In the genomic region with DNA sequence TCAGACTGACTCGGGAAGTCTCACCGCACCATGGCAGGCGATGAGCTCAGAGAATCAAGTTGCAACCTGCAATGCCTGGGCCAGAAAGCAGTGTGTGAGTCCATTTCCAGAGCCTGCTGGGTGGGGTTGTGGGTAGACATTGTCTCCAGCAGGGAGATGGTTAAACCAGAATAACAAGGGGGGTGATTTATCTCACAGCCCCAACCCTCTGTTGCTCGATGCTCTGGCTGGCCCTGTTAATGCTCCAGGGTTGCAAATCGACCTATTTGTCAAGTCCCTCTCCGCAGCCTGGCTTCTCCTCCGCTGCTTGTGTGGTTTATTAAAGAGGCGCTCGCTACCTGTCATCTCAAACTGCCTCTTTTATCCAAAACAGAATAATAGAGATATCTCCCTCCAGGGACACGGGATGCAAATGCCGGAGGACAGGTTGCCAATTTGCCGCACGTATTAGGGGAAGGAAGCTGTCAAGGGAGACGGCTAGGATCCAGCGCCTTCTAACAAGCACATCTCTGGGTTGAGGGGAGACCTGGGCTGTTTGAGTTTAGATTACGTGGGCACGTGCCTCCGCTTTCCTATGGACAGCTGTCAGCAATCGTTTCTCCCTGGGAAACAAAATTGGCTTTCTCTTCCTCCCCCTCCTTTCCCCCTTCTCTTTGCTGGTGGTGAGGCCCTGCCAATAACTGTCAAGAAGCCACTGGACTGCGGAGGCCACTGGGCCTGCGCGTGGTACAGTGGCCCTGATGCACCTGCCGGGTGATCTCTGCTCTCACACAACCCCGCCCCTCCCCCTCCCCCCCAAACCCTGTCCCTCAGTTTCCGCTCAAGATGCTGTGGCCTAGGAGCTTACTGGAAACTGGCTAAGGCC, we compare ENCODE assay signal across 25 mouse cellular contexts. TPM values are rescaled to one million over a fixed set of nuclear protein-coding genes. Genes with fewer than 3 reads are reported as not detected.
DNase-seq lines count a peak whose midpoint lies in the region; ATAC-seq and TF ChIP-seq lines count a peak whose summit lies in the region.
"Had no signal": no experiment of that assay in that cellular context is flagged by ENCODE, and none has a peak within 500 bp of the region (broad histone marks: within the 10 kb centered on the region; RNA-seq: fewer than 3 reads in every experiment).

No protein-coding gene starts in this region.

- peak; percentile 43; the same call in 1 of the 2 replicates for ATAC-seq in hindbrain, embryonic 11.5 days (ENCODE audit: low FRiP score)
- ATAC-seq in hindbrain, postnatal 0 days, result peak; percentile 36; the same call in 1 of the 2 replicates
- peak; percentile 54; the same call in 1 of the 2 replicates for ATAC-seq in midbrain, postnatal 0 days (ENCODE audit: low FRiP score)
- ATAC-seq in intestine, postnatal 0 days, result no peak
- no peak for ATAC-seq in intestine, embryonic 16.5 days
- ATAC-seq: forebrain, embryonic 14.5 days; intestine, embryonic 15.5 days had no signal

- no peak for TF ChIP-seq CTCF in hindbrain, postnatal 0 days (IDR thresholded peaks at IDR 0.05; ENCODE audit: low read depth)
- no peak for TF ChIP-seq CTCF in midbrain, postnatal 0 days (IDR thresholded peaks at IDR 0.05)
- no peak for TF ChIP-seq CTCF in intestine, postnatal 0 days (IDR thresholded peaks at IDR 0.05; ENCODE audit: low read depth)

- no peaks in the 10 kb centered on the region for H3K4me1 ChIP-seq in hindbrain, embryonic 11.5 days (replicated peaks; ENCODE audit: control insufficient read depth, insufficient read depth, low read length)
- H3K4me1 ChIP-seq in hindbrain, embryonic 10.5 days (replicated peaks), result peaks cover 15% of the 10 kb centered on the region
- no peaks in the 10 kb centered on the region for H3K4me1 ChIP-seq in hindbrain, postnatal 0 days (ENCODE audit: insufficient read depth, low read length)
- H3K4me1 ChIP-seq in midbrain, postnatal 0 days (ENCODE audit: insufficient read depth, low read length), result no peaks in the 10 kb centered on the region
- no peaks in the 10 kb centered on the region; the same call in 1 of the 2 replicates for H3K4me1 ChIP-seq in intestine, postnatal 0 days (replicated peaks; ENCODE audit: control insufficient read depth, insufficient read depth, low read length)
- peaks cover 9% of the 10 kb centered on the region for H3K4me1 ChIP-seq in limb, embryonic 10.5 days
- no peaks in the 10 kb centered on the region for H3K4me1 ChIP-seq in intestine, embryonic 16.5 days (ENCODE audit: control insufficient read depth, insufficient read depth, low read length)

- no peaks in the 10 kb centered on the region for H3K36me3 ChIP-seq in hindbrain, embryonic 11.5 days (ENCODE audit: control insufficient read depth, insufficient read depth, low read length)
- no peaks in the 10 kb centered on the region for H3K36me3 ChIP-seq in hindbrain, embryonic 10.5 days
- H3K36me3 ChIP-seq in hindbrain, postnatal 0 days (ENCODE audit: insufficient read depth, low read length), result no peaks in the 10 kb centered on the region
- no peaks in the 10 kb centered on the region for H3K36me3 ChIP-seq in midbrain, postnatal 0 days (ENCODE audit: insufficient read depth, low read length)
- no peaks in the 10 kb centered on the region for H3K36me3 ChIP-seq in intestine, postnatal 0 days (ENCODE audit: control insufficient read depth, insufficient read depth)
- H3K36me3 ChIP-seq in limb, embryonic 10.5 days, result no peaks in the 10 kb centered on the region
- no peaks in the 10 kb centered on the region for H3K36me3 ChIP-seq in intestine, embryonic 16.5 days (ENCODE audit: control insufficient read depth, insufficient read depth, low read length)
- H3K36me3 ChIP-seq: heart, embryonic 15.5 days; intestine, embryonic 15.5 days; kidney, embryonic 15.5 days; limb, embryonic 15.5 days had no signal

- no peaks in the 10 kb centered on the region for H3K9me3 ChIP-seq in hindbrain, embryonic 11.5 days (ENCODE audit: control insufficient read depth, low read length)
- H3K9me3 ChIP-seq in hindbrain, embryonic 10.5 days, result no peaks in the 10 kb centered on the region
- no peaks in the 10 kb centered on the region for H3K9me3 ChIP-seq in hindbrain, postnatal 0 days (ENCODE audit: low read length)
- H3K9me3 ChIP-seq in midbrain, postnatal 0 days (ENCODE audit: low read length), result no peaks in the 10 kb centered on the region
- H3K9me3 ChIP-seq in intestine, postnatal 0 days (ENCODE audit: control insufficient read depth), result no peaks in the 10 kb centered on the region
- H3K9me3 ChIP-seq in limb, embryonic 10.5 days (replicated peaks), result no peaks in the 10 kb centered on the region
- H3K9me3 ChIP-seq in intestine, embryonic 16.5 days (ENCODE audit: control insufficient read depth, low read length), result no peaks in the 10 kb centered on the region
- H3K9me3 ChIP-seq: heart, embryonic 15.5 days; intestine, embryonic 15.5 days; kidney, embryonic 15.5 days; limb, embryonic 15.5 days had no signal

- H3K4me3 ChIP-seq in hindbrain, embryonic 11.5 days (ENCODE audit: low read depth, low read length), result no peak overlapping the region
- no peak overlapping the region for H3K4me3 ChIP-seq in hindbrain, embryonic 10.5 days
- H3K4me3 ChIP-seq in hindbrain, postnatal 0 days (ENCODE audit: low read length), result no peak overlapping the region
- H3K4me3 ChIP-seq in midbrain, postnatal 0 days (ENCODE audit: low read depth, low read length), result no peak overlapping the region
- H3K4me3 ChIP-seq in intestine, postnatal 0 days (ENCODE audit: low read depth, low read length), result no peak overlapping the region
- H3K4me3 ChIP-seq in limb, embryonic 10.5 days, result no peak overlapping the region
- no peak overlapping the region for H3K4me3 ChIP-seq in intestine, embryonic 16.5 days (ENCODE audit: low read length)
- H3K4me3 ChIP-seq: heart, embryonic 15.5 days; intestine, embryonic 15.5 days; kidney, embryonic 15.5 days; limb, embryonic 15.5 days; megakaryocyte, embryonic 14.5 days; myocyte had no signal

- 63% methylated on average over 25 of the region's 25 CpGs for WGBS in hindbrain, embryonic 11.5 days
- 69% methylated on average over 25 of the region's 25 CpGs for WGBS in hindbrain, embryonic 10.5 days
- 38% methylated on average over 25 of the region's 25 CpGs for WGBS in hindbrain, postnatal 0 days
- 36% methylated on average over 25 of the region's 25 CpGs for WGBS in midbrain, postnatal 0 days
- 77% methylated on average over 25 of the region's 25 CpGs for WGBS in intestine, postnatal 0 days
- 76% methylated on average over 25 of the region's 25 CpGs for WGBS in limb, embryonic 10.5 days
- 69% methylated on average over 25 of the region's 25 CpGs for WGBS in intestine, embryonic 16.5 days

- H3K4me2 ChIP-seq in hindbrain, embryonic 11.5 days (replicated peaks; ENCODE audit: low read depth, low read length), result no peak overlapping the region
- no peak overlapping the region for H3K4me2 ChIP-seq in hindbrain, postnatal 0 days (ENCODE audit: low read depth, low read length)
- H3K4me2 ChIP-seq in midbrain, postnatal 0 days (ENCODE audit: low read depth, low read length, poor library complexity, severe bottlenecking), result no peak overlapping the region
- H3K4me2 ChIP-seq in intestine, postnatal 0 days (replicated peaks; ENCODE audit: low read depth), result no peak overlapping the region
- no peak overlapping the region for H3K4me2 ChIP-seq in intestine, embryonic 16.5 days (ENCODE audit: low read depth, low read length)
- H3K4me2 ChIP-seq: heart, embryonic 15.5 days; intestine, embryonic 15.5 days; kidney, embryonic 15.5 days; limb, embryonic 15.5 days; lung, embryonic 14.5 days had no signal

- no peaks in the 10 kb centered on the region for H3K27me3 ChIP-seq in hindbrain, embryonic 11.5 days (ENCODE audit: control insufficient read depth, insufficient read depth, low read length)
- peaks cover 5% of the 10 kb centered on the region for H3K27me3 ChIP-seq in hindbrain, embryonic 10.5 days (ENCODE audit: insufficient read depth, poor library complexity, severe bottlenecking)
- no peaks in the 10 kb centered on the region for H3K27me3 ChIP-seq in hindbrain, postnatal 0 days (ENCODE audit: insufficient read depth, low read length)
- no peaks in the 10 kb centered on the region for H3K27me3 ChIP-seq in midbrain, postnatal 0 days (ENCODE audit: insufficient read depth, low read length)
- no peaks in the 10 kb centered on the region for H3K27me3 ChIP-seq in intestine, postnatal 0 days (replicated peaks; ENCODE audit: control insufficient read depth, insufficient read depth, low read length)
- H3K27me3 ChIP-seq in limb, embryonic 10.5 days (ENCODE audit: low read depth, poor library complexity, severe bottlenecking), result 0 out of 2 replicates have a peak, but pooled peaks cover 1% of the 10 kb centered on the region
- H3K27me3 ChIP-seq in intestine, embryonic 16.5 days (replicated peaks; ENCODE audit: control insufficient read depth, insufficient read depth, low read length), result no peaks in the 10 kb centered on the region
- H3K27me3 ChIP-seq: heart, embryonic 15.5 days; intestine, embryonic 15.5 days had no signal

- H3K27ac ChIP-seq in hindbrain, embryonic 11.5 days (ENCODE audit: low read depth, low read length), result no peak overlapping the region
- H3K27ac ChIP-seq in hindbrain, embryonic 10.5 days, result no peak overlapping the region
- H3K27ac ChIP-seq in hindbrain, postnatal 0 days, result no peak overlapping the region
- H3K27ac ChIP-seq in midbrain, postnatal 0 days (ENCODE audit: low read depth, low read length), result no peak overlapping the region
- no peak overlapping the region for H3K27ac ChIP-seq in intestine, postnatal 0 days (ENCODE audit: low read depth, low read length)
- H3K27ac ChIP-seq in limb, embryonic 10.5 days, result no peak overlapping the region
- H3K27ac ChIP-seq in intestine, embryonic 16.5 days (ENCODE audit: low read length), result no peak overlapping the region
- H3K27ac ChIP-seq: heart, embryonic 15.5 days; intestine, embryonic 15.5 days; kidney, embryonic 15.5 days; limb, embryonic 15.5 days; liver, embryonic 14.5 days had no signal

- DNase-seq in hindbrain, embryonic 11.5 days (ENCODE audit: low spot score), result peak; percentile 13
- DNase-seq in hindbrain, embryonic 10.5 days (ENCODE audit: low spot score), result no peak
- peak; percentile 31 for DNase-seq in hindbrain, postnatal 0 days (ENCODE audit: low spot score)
- peak; percentile 30 for DNase-seq in midbrain, postnatal 0 days (ENCODE audit: low spot score)
- DNase-seq in limb, embryonic 10.5 days (ENCODE audit: low spot score), result no peak
- DNase-seq: adrenal gland, postnatal 10 days; cerebellum, adult 9-10 months; heart, postnatal 4 days; kidney, postnatal 4 days; lung, embryonic 14.5 days; right cerebral cortex, postnatal 14 days; spleen, adult 18-20 months; thymus, postnatal 36 days had no signal

- H3K9ac ChIP-seq in hindbrain, embryonic 11.5 days (ENCODE audit: low read depth, low read length), result no peak overlapping the region
- no peak overlapping the region for H3K9ac ChIP-seq in hindbrain, postnatal 0 days (replicated peaks; ENCODE audit: low read length)
- no peak overlapping the region for H3K9ac ChIP-seq in midbrain, postnatal 0 days (replicated peaks; ENCODE audit: low read length, poor library complexity, severe bottlenecking)
- no peak overlapping the region for H3K9ac ChIP-seq in intestine, postnatal 0 days (ENCODE audit: low read depth, low read length)
- H3K9ac ChIP-seq in intestine, embryonic 16.5 days (ENCODE audit: low read depth, low read length), result no peak overlapping the region
- H3K9ac ChIP-seq: heart, embryonic 15.5 days; intestine, embryonic 15.5 days; kidney, embryonic 15.5 days; limb, embryonic 15.5 days; liver, embryonic 14.5 days; lung, embryonic 14.5 days had no signal

RNA-seq across cellular contexts. Expression of a gene that starts 57.4 kb away (rescaled TPM):
- polyA plus RNA-seq in hindbrain, embryonic 11.5 days (2014; fragmentation: Nextera tagmentation; extraction: Ambion mirVana), result 0.25 and 0.43 TPM in 2 replicates
- 0.47 and 0.80 TPM in 2 replicates for polyA plus RNA-seq in hindbrain, embryonic 10.5 days (2016; fragmentation: Nextera tagmentation; extraction: Ambion mirVana)
- 0.63 TPM in 1 of 2 replicates, not detected in the other for total RNA-seq in hindbrain, postnatal 0 days (2014; rRNA removed)
- not detected in 2 replicates for polyA plus RNA-seq in hindbrain, postnatal 0 days (2015; fragmentation: Nextera tagmentation; extraction: Ambion mirVana)
- total RNA-seq in midbrain, postnatal 0 days (2014; rRNA removed), result 1.9 and 3.3 TPM in 2 replicates
- 2.2 and 2.7 TPM in 2 replicates for polyA plus RNA-seq in midbrain, postnatal 0 days (2015; fragmentation: Nextera tagmentation; extraction: Ambion mirVana)
- 5.9 and 8.2 TPM in 2 replicates for polyA plus RNA-seq in intestine, postnatal 0 days (2015; fragmentation: Nextera tagmentation; extraction: Ambion mirVana)
- 77.9 and 151 TPM in 2 replicates for polyA plus RNA-seq in limb, embryonic 10.5 days (2016; fragmentation: Nextera tagmentation; extraction: Ambion mirVana)
- 9.0 and 9.1 TPM in 2 replicates for polyA plus RNA-seq in intestine, embryonic 16.5 days (2015; fragmentation: Nextera tagmentation; extraction: Ambion mirVana)
- total RNA-seq: adrenal gland, postnatal 10 days; heart, postnatal 4 days; left cerebral cortex, postnatal 25 days had no signal
- polyA plus RNA-seq: forebrain, embryonic 14.5 days; gonadal fat pad, adult 2 months; myocyte had no signal

Comparison
In these comparisons a context has a peak if more than half of its experiments do, and no peak if none do; other contexts are left out.
1. DNase-seq: peak in hindbrain, embryonic 11.5 days (single experiment), hindbrain, postnatal 0 days (single experiment) and midbrain, postnatal 0 days (single experiment); none in hindbrain, embryonic 10.5 days (single experiment) and limb, embryonic 10.5 days (single experiment).
2. ATAC-seq: peak in hindbrain, embryonic 11.5 days (single experiment), hindbrain, postnatal 0 days (single experiment) and midbrain, postnatal 0 days (single experiment); none in intestine, postnatal 0 days (single experiment) and intestine, embryonic 16.5 days (single experiment).